Mouse (Mus musculus) limb, embryonic 11.5 days (tissue): ENCODE data around the gene Atg5. TPM values are rescaled to one million over a fixed set of nuclear protein-coding genes. Genes with fewer than 3 reads are reported as not detected.
A peak's percentile ranks its signal among the peaks of the same experiment; 100 is the strongest.

Source experiments
- ATAC-seq: fragments of 200-750 bp; cut with Nextera tagmentation; 2 replicates; pipeline ENCODE4 v1.8.0; 2017; ENCODE audit warnings: low read depth; ENCODE audit not compliant: insufficient number of reproducible peaks, low FRiP score, low TSS enrichment
- DNase-seq: peaks from one replicate; pipeline ENCODE4 v3.0.0-alpha.2; 2015; ENCODE audit warnings: low spot score
- H3K27ac ChIP-seq: fragments of 300-500 bp; sonication (generic); replicated peaks from 2 replicates; pipeline ENCODE4 v1.5.1; 2014; ENCODE audit warnings: low read depth, mild to moderate bottlenecking, low read length
- H3K27me3 ChIP-seq: fragments of 300-500 bp; sonication (generic); 2 replicates; pipeline ENCODE4 v1.6.1; 2014; ENCODE audit warnings: mild to moderate bottlenecking, low read length, mixed read lengths; ENCODE audit not compliant: control insufficient read depth, insufficient read depth
- H3K36me3 ChIP-seq: fragments of 300-500 bp; sonication (generic); 2 replicates; pipeline ENCODE4 v1.6.1; 2014; ENCODE audit warnings: mild to moderate bottlenecking, low read length, moderate library complexity, mixed read lengths; ENCODE audit not compliant: control insufficient read depth, insufficient read depth
- H3K4me1 ChIP-seq: fragments of 300-500 bp; sonication (generic); 2 replicates; pipeline ENCODE4 v1.6.1; 2014; ENCODE audit warnings: low read length, mixed read lengths; ENCODE audit not compliant: control insufficient read depth, insufficient read depth
- H3K4me2 ChIP-seq: fragments of 300-500 bp; sonication (generic); 2 replicates; pipeline ENCODE4 v1.6.1; 2014; ENCODE audit warnings: low read depth, mild to moderate bottlenecking, moderate library complexity; ENCODE audit not compliant: severe bottlenecking
- H3K4me3 ChIP-seq: fragments of 300-500 bp; sonication (generic); 2 replicates; pipeline ENCODE4 v1.5.1; 2014; ENCODE audit warnings: low read depth, low read length
- H3K9ac ChIP-seq: fragments of 300-500 bp; sonication (generic); 2 replicates; pipeline ENCODE4 v1.6.1; 2014; ENCODE audit warnings: mild to moderate bottlenecking, low read length
- H3K9me3 ChIP-seq: fragments of 300-500 bp; sonication (generic); 2 replicates; pipeline ENCODE4 v1.6.1; 2016; ENCODE audit warnings: low read length; ENCODE audit not compliant: control insufficient read depth
- WGBS: fragments of 180-500 bp; shearing (Covaris S2); extraction: QIAGEN DNeasy Blood & Tissue Kit; methylation state at CpG from one replicate; pipeline ENCODE4 v1.1.7; 2014; 5-methylcytosine and 5-hydroxymethylcytosine counted together
- polyA plus RNA-seq: library from polyadenylated mRNA; unstranded; fragments of >200 nt; fragmentation: Nextera tagmentation; extraction: Ambion mirVana; gene quantifications from 2 replicates; pipeline ENCODE4 v1.2.1, GENCODE M21; 2014

The Atg5 gene
- polyA plus RNA-seq, 1 experiment from 2014 or later: 65.3 TPM

GRCm38 (mm10) chr10:44377821-44378220, 109.7 kb downstream of the Atg5 start:
- no peaks in the 10 kb centered on the region for H3K36me3 ChIP-seq
- peaks cover 9% of the 10 kb centered on the region for H3K4me1 ChIP-seq
- no peaks in the 10 kb centered on the region for H3K27me3 ChIP-seq
- H3K27ac ChIP-seq: no peak overlapping the region
- ATAC-seq: no peak
- H3K9me3 ChIP-seq: no peaks in the 10 kb centered on the region
- DNase-seq: no peak
- H3K4me3 ChIP-seq: no peak overlapping the region
- no peak overlapping the region for H3K9ac ChIP-seq
- no peak overlapping the region for H3K4me2 ChIP-seq
- WGBS: 68% methylated on average over 5 of the region's 5 CpGs

- no peak overlapping the region for H3K4me2 ChIP-seq
- no peak overlapping the region for H3K9ac ChIP-seq
- no peaks in the 10 kb centered on the region for H3K27me3 ChIP-seq
- no peak overlapping the region for H3K4me3 ChIP-seq
- H3K27ac ChIP-seq: no peak overlapping the region
- no peaks in the 10 kb centered on the region for H3K36me3 ChIP-seq
- 85% methylated on average over 5 of the region's 5 CpGs for WGBS
- DNase-seq (no peak), ATAC-seq (no peak)
- peaks cover 9% of the 10 kb centered on the region for H3K4me1 ChIP-seq
- H3K9me3 ChIP-seq: no peaks in the 10 kb centered on the region
These were observed 110.2 kb downstream of the Atg5 start for GRCm38 (mm10) chr10:44378403-44378802.

GRCm38 (mm10) chr10:44380476-44381208, 112.5 kb downstream of the Atg5 start:
- Histone ChIP-seq H3K4me2 (0 out of 2 replicates have a peak overlapping the region, but pooled peaks have one; percentile 7), H3K4me3 (no peak overlapping the region), H3K36me3 (no peaks in the 10 kb centered on the region), H3K27me3 (no peaks in the 10 kb centered on the region), H3K4me1 (peaks cover 9% of the 10 kb centered on the region), H3K9ac (no peak overlapping the region), H3K27ac (no peak overlapping the region), H3K9me3 (no peaks in the 10 kb centered on the region)
- 49% methylated on average over 20 of the region's 20 CpGs for WGBS
- ATAC-seq (no peak), DNase-seq (peak; percentile 37)

- Histone ChIP-seq H3K36me3 (no peaks in the 10 kb centered on the region), H3K9me3 (no peaks in the 10 kb centered on the region), H3K4me2 (no peak overlapping the region), H3K9ac (no peak overlapping the region), H3K27ac (no peak overlapping the region), H3K4me3 (no peak overlapping the region), H3K27me3 (no peaks in the 10 kb centered on the region), H3K4me1 (peaks cover 9% of the 10 kb centered on the region)
- 42% methylated on average over 3 of the region's 3 CpGs for WGBS
- DNase-seq: peak; percentile 71
- no peak for ATAC-seq
These were observed 113.2 kb downstream of the Atg5 start for GRCm38 (mm10) chr10:44381397-44381796.

- no peak for DNase-seq
- WGBS: 88% methylated on average over 12 of the region's 12 CpGs
- H3K27ac ChIP-seq: no peak overlapping the region
These were observed 113.8 kb downstream of the Atg5 start for GRCm38 (mm10) chr10:44381948-44382347.

GRCm38 (mm10) chr10:44383213-44383612, 115.1 kb downstream of the Atg5 start:
- no peak overlapping the region for H3K4me2 ChIP-seq
- no peak for DNase-seq
- H3K27ac ChIP-seq: no peak overlapping the region
- H3K9ac ChIP-seq: no peak overlapping the region
- ATAC-seq: no peak
- no peak overlapping the region for H3K4me3 ChIP-seq
- H3K27me3 ChIP-seq: no peaks in the 10 kb centered on the region
- no peaks in the 10 kb centered on the region for H3K36me3 ChIP-seq
- peaks cover 9% of the 10 kb centered on the region for H3K4me1 ChIP-seq
- 68% methylated on average over 10 of the region's 10 CpGs for WGBS
- no peaks in the 10 kb centered on the region for H3K9me3 ChIP-seq

More at GRCm38 (mm10) chr10:44381948-44382347, 113.8 kb downstream of the Atg5 start:
- Histone ChIP-seq H3K27me3 (no peaks in the 10 kb centered on the region), H3K4me2 (no peak overlapping the region), H3K36me3 (no peaks in the 10 kb centered on the region), H3K9ac (no peak overlapping the region), H3K4me1 (peaks cover 9% of the 10 kb centered on the region), H3K4me3 (no peak overlapping the region), H3K9me3 (no peaks in the 10 kb centered on the region)
- ATAC-seq: no peak

- Histone ChIP-seq H3K9ac (no peak overlapping the region), H3K27me3 (no peaks in the 10 kb centered on the region), H3K4me1 (peaks cover 9% of the 10 kb centered on the region), H3K36me3 (no peaks in the 10 kb centered on the region), H3K4me2 (no peak overlapping the region), H3K27ac (no peak overlapping the region), H3K4me3 (no peak overlapping the region), H3K9me3 (no peaks in the 10 kb centered on the region)
- no peak for DNase-seq
- 81% methylated on average over 5 of the region's 5 CpGs for WGBS
- ATAC-seq: no peak
These were observed 117.1 kb downstream of the Atg5 start for GRCm38 (mm10) chr10:44385227-44385626.

- WGBS: 76% methylated on average over 11 of the region's 11 CpGs
- ATAC-seq (no peak), DNase-seq (no peak)
- no peak overlapping the region for H3K27ac ChIP-seq
- H3K36me3 ChIP-seq: no peaks in the 10 kb centered on the region
- H3K9me3 ChIP-seq: no peaks in the 10 kb centered on the region
- no peaks in the 10 kb centered on the region for H3K4me1 ChIP-seq
- no peak overlapping the region for H3K4me3 ChIP-seq
- H3K9ac ChIP-seq: no peak overlapping the region
- H3K27me3 ChIP-seq: no peaks in the 10 kb centered on the region
- no peak overlapping the region for H3K4me2 ChIP-seq
These were observed 120.6 kb downstream of the Atg5 start for GRCm38 (mm10) chr10:44388706-44389233.
